Mouse (Mus musculus): Measurements from ENCODE around the gene Sparc. TPM values are rescaled to one million over a fixed set of nuclear protein-coding genes. Genes with fewer than 3 reads are reported as not detected.

The Sparc gene
- total RNA-seq (2023), result not detected

GRCm38 (mm10) chr11:55422978-55423377 lies at the start of gene Sparc:
Gene Sparc (minus strand): TSS chr11:55423183.

GRCm38 (mm10) chr11:55469048-55469843 lies 46.3 kb upstream of the Sparc start, which contains the start of gene G3bp1:
Gene G3bp1 (plus strand): TSS chr11:55469685.

GRCm38 (mm10) chr11:55461019-55461645 lies 38.1 kb upstream of the Sparc start, which contains the start of gene Atox1:
Gene Atox1 (minus strand): TSS chr11:55461239.

Other genes starting within 250 kb of the Sparc start
- not detected for gene Slc36a2, start 238.1 kb downstream of the Sparc start, total RNA-seq (2023)
- gene Slc36a1, start 218.8 kb downstream of the Sparc start, total RNA-seq (2023), result 10 to 100 TPM; 13.6 to 16.8 TPM
- under 1 TPM; 0.03 to 0.06 TPM for gene Fat2, start 86.6 kb downstream of the Sparc start, total RNA-seq (2023)
- 10 to 100 TPM; 49.3 to 51.4 TPM for gene Atox1, start 38.1 kb upstream of the Sparc start, total RNA-seq (2023)
- gene G3bp1, start 46.5 kb upstream of the Sparc start, total RNA-seq (2023), result 10 to 100 TPM; 75.9 to 77.3 TPM
- not detected for gene Glra1, start 185.0 kb upstream of the Sparc start, total RNA-seq (2023)

All from B cell, adult 67 days (primary cell).